Mouse (Mus musculus): ENCODE data around the gene Abhd16b.

GRCm38 (mm10) chr2:181537444-181538047, 44.5 kb downstream of the Abhd16b start:
- no peak for TF ChIP-seq EP300 (IDR thresholded peaks at IDR 0.05; ENCODE audit: low read depth)
- TF ChIP-seq CTCF (IDR thresholded peaks at IDR 0.05; ENCODE audit: low read depth) = no peak
